Mouse (Mus musculus): ENCODE measurements around the gene Arf4.
"Not testable (repeated sequence)": the region's sequence is repeated elsewhere in the genome, so short reads cannot be mapped to it uniquely, and the experiment has no call there.

Arf4 gene

DNA sequence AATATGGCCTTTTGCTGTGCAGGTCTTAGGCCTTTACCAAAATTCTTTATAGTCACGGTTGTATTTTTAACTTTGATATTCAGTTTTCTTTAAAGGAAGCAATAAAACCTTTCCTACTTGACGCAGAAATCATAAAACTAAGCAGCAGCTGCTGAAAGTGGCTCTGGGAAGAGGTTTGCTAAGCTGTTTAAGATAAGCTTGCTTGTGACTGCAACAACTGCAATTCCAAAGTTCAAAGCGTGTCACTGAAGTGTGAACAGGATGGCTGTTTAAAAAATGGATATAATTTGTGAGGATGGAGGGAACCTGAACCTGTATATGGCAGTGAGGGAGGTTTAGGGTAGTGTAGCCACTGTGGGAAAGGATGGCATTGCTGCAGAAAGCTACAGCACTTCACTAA is 24.1 kb downstream of the Arf4 start:
- no peak for DNase-seq (ENCODE audit: low spot score in 2 of 2)

GRCm38 (mm10) chr14:26662488-26662887 is 24.6 kb downstream of the Arf4 start:
- DNase-seq (ENCODE audit: low spot score in 2 of 2) = no peak

- no peak for DNase-seq (ENCODE audit: low spot score in 2 of 2)
Observed at GRCm38 (mm10) chr14:26663851-26664250, 26.0 kb downstream of the Arf4 start.

- no peak for DNase-seq (ENCODE audit: low spot score in 2 of 2)
Observed at GRCm38 (mm10) chr14:26667991-26668370, 30.1 kb downstream of the Arf4 start.

- peak; percentile 22 to 37 for DNase-seq (ENCODE audit: low spot score in 2 of 2)
Observed at GRCm38 (mm10) chr14:26668371-26669291, 30.8 kb downstream of the Arf4 start.

- peak; percentile 85 to 86 for DNase-seq (ENCODE audit: low spot score in 2 of 2)
Observed at GRCm38 (mm10) chr14:26669292-26670073, 31.6 kb downstream of the Arf4 start, which contains the start of gene Pde12. Gene Pde12 (minus strand): TSS chr14:26669883.

GRCm38 (mm10) chr14:26670964-26671363 is 33.1 kb downstream of the Arf4 start:
- no peak for DNase-seq (ENCODE audit: low spot score in 2 of 2)

- DNase-seq (ENCODE audit: low spot score in 2 of 2) = not testable (repeated sequence)
Observed at GRCm38 (mm10) chr14:26671870-26672615, 34.2 kb downstream of the Arf4 start.

- DNase-seq (ENCODE audit: low spot score in 2 of 2) = not testable (repeated sequence)
Observed at GRCm38 (mm10) chr14:26674476-26675169, 36.7 kb downstream of the Arf4 start.

GRCm38 (mm10) chr14:26675371-26675770 is 37.5 kb downstream of the Arf4 start:
- no peak for DNase-seq (ENCODE audit: low spot score in 2 of 2)

- DNase-seq (ENCODE audit: low spot score in 2 of 2) = no peak
Observed at GRCm38 (mm10) chr14:26675791-26676190, 37.9 kb downstream of the Arf4 start.

DNA sequence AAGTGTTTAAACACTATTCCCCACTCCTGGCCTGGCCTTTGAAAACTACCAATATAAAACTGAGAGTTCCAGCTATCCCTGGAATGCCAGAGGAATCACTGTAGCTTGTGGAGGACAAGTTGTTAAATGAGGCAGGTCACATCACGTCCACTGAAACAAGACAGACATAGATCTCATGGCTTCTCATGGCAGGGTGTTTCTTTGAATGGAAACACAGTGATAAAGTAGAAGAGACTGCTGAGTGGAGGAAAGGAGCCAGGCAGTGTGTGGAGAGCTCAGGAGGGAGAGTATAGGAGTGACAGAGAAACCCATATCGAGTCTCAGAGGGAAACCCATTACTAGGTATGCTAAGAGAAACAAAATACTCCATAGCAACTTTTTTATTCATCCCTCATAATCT is 52.9 kb downstream of the Arf4 start:
- DNase-seq (ENCODE audit: low spot score in 2 of 2) = no peak

DNA sequence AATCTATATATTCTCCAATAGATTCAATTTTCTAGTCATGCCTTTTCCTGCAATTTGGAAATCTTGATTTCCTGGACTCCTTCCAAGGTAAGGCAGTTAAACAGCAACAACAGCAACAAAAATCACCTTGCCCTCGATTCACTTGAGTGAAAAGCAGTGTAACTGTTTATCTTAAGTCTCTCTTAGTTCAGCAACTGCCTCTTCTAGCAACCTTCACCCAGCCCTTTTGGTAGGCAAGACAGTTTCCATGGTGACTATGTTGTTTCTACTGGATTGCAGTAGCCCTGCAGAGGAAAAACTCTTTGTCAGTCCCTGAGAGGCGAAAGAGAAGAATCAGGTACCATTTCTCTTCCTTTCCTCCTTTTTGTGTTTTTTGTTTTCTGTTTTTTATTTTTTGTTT is 53.5 kb downstream of the Arf4 start:
- DNase-seq (ENCODE audit: low spot score in 2 of 2) = no peak

DNA sequence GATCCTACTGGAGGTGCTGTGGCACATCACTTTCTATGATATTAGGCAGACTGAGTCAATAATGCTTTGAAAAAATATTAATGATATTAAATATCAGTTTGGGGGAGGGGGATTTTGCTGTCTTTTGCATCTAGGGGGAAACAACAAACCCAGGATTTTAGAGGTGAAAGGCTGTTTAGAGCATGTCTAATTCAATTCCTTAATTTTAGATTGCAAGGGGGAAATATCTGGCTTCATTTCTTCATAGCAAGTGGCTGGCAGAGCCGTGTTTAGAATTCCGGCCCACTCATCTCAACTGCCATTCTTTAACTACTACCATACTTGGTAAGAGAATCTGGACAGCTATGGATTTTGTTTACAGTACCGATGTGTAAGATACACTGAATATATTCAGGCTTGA is 55.1 kb downstream of the Arf4 start, which contains the start of gene Dnah12:
Gene Dnah12, plus strand, starts transcription at position 301 of the 400 bp plus-strand sequence.
- no peak for DNase-seq (ENCODE audit: low spot score in 2 of 2)

DNA sequence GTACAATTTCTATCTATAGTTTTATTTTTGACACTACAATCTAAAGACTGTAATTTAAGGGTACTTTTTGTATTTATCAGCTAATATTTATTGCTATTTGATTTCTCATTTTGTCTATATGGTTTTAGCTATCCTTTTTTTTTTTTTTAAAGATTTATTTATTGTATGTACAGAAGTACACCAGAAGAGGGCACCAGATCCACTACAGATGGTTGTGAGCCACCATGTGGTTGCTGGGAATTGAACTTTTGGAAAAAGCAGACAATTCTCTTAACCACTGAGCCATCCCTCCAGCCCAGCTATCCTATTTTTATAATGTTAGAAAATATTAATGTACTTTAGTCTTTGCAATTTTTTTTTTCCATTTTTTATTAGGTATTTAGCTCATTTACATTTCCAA is 60.0 kb downstream of the Arf4 start:
- DNase-seq (ENCODE audit: low spot score in 2 of 2) = no peak

DNA sequence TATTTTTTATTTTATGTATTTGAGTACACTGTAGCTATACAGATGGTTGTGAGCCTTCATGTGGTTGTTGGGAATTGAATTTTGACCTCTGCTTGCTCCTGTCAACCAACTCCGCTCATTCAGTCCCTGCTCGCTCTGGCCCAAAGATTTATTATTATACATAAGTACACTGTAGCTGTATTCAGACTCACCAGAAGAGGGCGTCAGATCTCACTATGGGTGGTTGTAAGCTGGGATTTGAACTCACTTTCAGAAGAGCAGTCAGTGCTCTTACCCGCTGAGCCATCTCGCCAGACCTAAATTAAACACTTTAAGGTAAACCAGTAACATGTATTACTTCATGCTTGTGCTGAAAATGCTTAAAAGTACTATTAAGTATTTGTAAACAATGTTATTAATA is 67.4 kb downstream of the Arf4 start:
- DNase-seq (ENCODE audit: low spot score in 2 of 2) = not testable (repeated sequence)
